12 mouse cellular contexts compared by ENCODE assay signal in the genomic region with DNA sequence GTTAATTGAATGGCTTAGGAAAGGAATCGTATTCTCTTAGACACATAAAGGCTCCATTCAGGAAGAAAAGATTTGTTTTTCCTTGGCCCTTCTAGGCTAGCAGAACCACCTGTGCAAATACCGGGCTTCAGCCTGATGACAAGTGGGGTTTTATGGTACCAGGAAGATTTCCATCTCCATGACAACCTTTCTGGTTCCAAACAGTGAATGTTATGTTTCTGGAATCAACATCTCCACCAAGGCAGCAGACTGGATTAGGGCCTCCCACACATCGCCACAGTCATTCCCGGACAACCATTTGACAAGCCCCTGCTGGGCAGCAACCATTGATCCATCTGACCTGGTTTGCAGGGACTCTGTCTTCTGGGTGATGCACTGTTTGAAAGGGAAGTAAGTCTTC.
A peak's percentile ranks its signal among the peaks of the same experiment; 100 is the strongest.
DNase-seq lines count a peak whose midpoint lies in the region; ATAC-seq and TF ChIP-seq lines count a peak whose summit lies in the region.
"Had no signal": no experiment of that assay in that cellular context is flagged by ENCODE, and none has a peak within 500 bp of the region (broad histone marks: within the 10 kb centered on the region; RNA-seq: fewer than 3 reads in every experiment).

No protein-coding gene starts in this region.

- H3K4me2 ChIP-seq in hindbrain, postnatal 0 days (ENCODE audit: low read depth, low read length) = no peak overlapping the region
- no peak overlapping the region for H3K4me2 ChIP-seq in neural tube, embryonic 12.5 days (replicated peaks)
- H3K4me2 ChIP-seq in intestine, embryonic 16.5 days (ENCODE audit: low read depth, low read length) = no peak overlapping the region
- no peak overlapping the region for H3K4me2 ChIP-seq in intestine, postnatal 0 days (replicated peaks; ENCODE audit: low read depth)
- H3K4me2 ChIP-seq: heart, embryonic 13.5 days; limb, embryonic 15.5 days; lung, embryonic 15.5 days had no signal

- H3K27ac ChIP-seq in embryonic facial prominence, embryonic 10.5 days (replicated peaks) = no peak overlapping the region
- no peak overlapping the region for H3K27ac ChIP-seq in hindbrain, postnatal 0 days
- no peak overlapping the region for H3K27ac ChIP-seq in neural tube, embryonic 12.5 days
- H3K27ac ChIP-seq in intestine, embryonic 16.5 days (ENCODE audit: low read length) = no peak overlapping the region
- no peak overlapping the region for H3K27ac ChIP-seq in intestine, postnatal 0 days (ENCODE audit: low read depth, low read length)
- H3K27ac ChIP-seq: heart, embryonic 13.5 days; limb, embryonic 15.5 days; lung, embryonic 15.5 days had no signal

- no peak overlapping the region for H3K9ac ChIP-seq in hindbrain, postnatal 0 days (replicated peaks; ENCODE audit: low read length)
- H3K9ac ChIP-seq in neural tube, embryonic 12.5 days = no peak overlapping the region
- H3K9ac ChIP-seq in intestine, embryonic 16.5 days (ENCODE audit: low read depth, low read length) = no peak overlapping the region
- H3K9ac ChIP-seq in intestine, postnatal 0 days (ENCODE audit: low read depth, low read length) = no peak overlapping the region
- H3K9ac ChIP-seq: limb, embryonic 15.5 days; lung, embryonic 15.5 days had no signal

- H3K4me3 ChIP-seq in embryonic facial prominence, embryonic 10.5 days = no peak overlapping the region
- H3K4me3 ChIP-seq in hindbrain, postnatal 0 days (ENCODE audit: low read length) = no peak overlapping the region
- no peak overlapping the region for H3K4me3 ChIP-seq in neural tube, embryonic 12.5 days
- no peak overlapping the region for H3K4me3 ChIP-seq in intestine, embryonic 16.5 days (ENCODE audit: low read length)
- H3K4me3 ChIP-seq in intestine, postnatal 0 days (ENCODE audit: low read depth, low read length) = no peak overlapping the region
- H3K4me3 ChIP-seq: heart, embryonic 13.5 days; limb, embryonic 15.5 days; lung, embryonic 15.5 days had no signal

- peaks cover 58% of the 10 kb centered on the region for H3K4me1 ChIP-seq in embryonic facial prominence, embryonic 10.5 days
- 0 out of 2 replicates have a peak, but pooled peaks cover 3% of the 10 kb centered on the region for H3K4me1 ChIP-seq in hindbrain, postnatal 0 days (ENCODE audit: insufficient read depth, low read length)
- peaks cover 34% of the 10 kb centered on the region for H3K4me1 ChIP-seq in neural tube, embryonic 12.5 days
- H3K4me1 ChIP-seq in intestine, embryonic 16.5 days (ENCODE audit: control insufficient read depth, insufficient read depth, low read length) = peaks cover 11% of the 10 kb centered on the region; the same call in 1 of the 2 replicates
- H3K4me1 ChIP-seq in intestine, postnatal 0 days (replicated peaks; ENCODE audit: control insufficient read depth, insufficient read depth, low read length) = no peaks in the 10 kb centered on the region; the same call in 1 of the 2 replicates

- WGBS in embryonic facial prominence, embryonic 10.5 days = 28% methylated on average over 4 of the region's 4 CpGs
- WGBS in hindbrain, postnatal 0 days = 18% methylated on average over 4 of the region's 4 CpGs
- WGBS in neural tube, embryonic 12.5 days = 2% methylated on average over 4 of the region's 4 CpGs
- WGBS in intestine, embryonic 16.5 days = 40% methylated on average over 4 of the region's 4 CpGs
- 33% methylated on average over 4 of the region's 4 CpGs for WGBS in intestine, postnatal 0 days

- no peaks in the 10 kb centered on the region for H3K36me3 ChIP-seq in embryonic facial prominence, embryonic 10.5 days (replicated peaks)
- no peaks in the 10 kb centered on the region for H3K36me3 ChIP-seq in hindbrain, postnatal 0 days (ENCODE audit: insufficient read depth, low read length)
- H3K36me3 ChIP-seq in neural tube, embryonic 12.5 days = no peaks in the 10 kb centered on the region
- no peaks in the 10 kb centered on the region for H3K36me3 ChIP-seq in intestine, embryonic 16.5 days (ENCODE audit: control insufficient read depth, insufficient read depth, low read length)
- H3K36me3 ChIP-seq in intestine, postnatal 0 days (ENCODE audit: control insufficient read depth, insufficient read depth) = no peaks in the 10 kb centered on the region
- H3K36me3 ChIP-seq: heart, embryonic 13.5 days; limb, embryonic 15.5 days; lung, embryonic 15.5 days had no signal

- no peak for TF ChIP-seq CTCF in hindbrain, postnatal 0 days (IDR thresholded peaks at IDR 0.05; ENCODE audit: low read depth)
- no peak for TF ChIP-seq CTCF in intestine, postnatal 0 days (IDR thresholded peaks at IDR 0.05; ENCODE audit: low read depth)

- DNase-seq in brain, adult 2 months (ENCODE audit: low read depth, low spot score) = peak; percentile 56
- peak; percentile 30 for DNase-seq in embryonic facial prominence, embryonic 10.5 days (ENCODE audit: low spot score)
- peak; percentile 26 for DNase-seq in hindbrain, postnatal 0 days (ENCODE audit: low spot score)
- no peak for DNase-seq in right cerebral cortex, postnatal 4 days
- DNase-seq: cerebellum, postnatal 36 days; thymus, postnatal 36 days had no signal

- H3K9me3 ChIP-seq in embryonic facial prominence, embryonic 10.5 days = no peaks in the 10 kb centered on the region
- no peaks in the 10 kb centered on the region for H3K9me3 ChIP-seq in hindbrain, postnatal 0 days (ENCODE audit: low read length)
- no peaks in the 10 kb centered on the region for H3K9me3 ChIP-seq in neural tube, embryonic 12.5 days
- H3K9me3 ChIP-seq in intestine, embryonic 16.5 days (ENCODE audit: control insufficient read depth, low read length) = no peaks in the 10 kb centered on the region
- no peaks in the 10 kb centered on the region for H3K9me3 ChIP-seq in intestine, postnatal 0 days (ENCODE audit: control insufficient read depth)
- H3K9me3 ChIP-seq: heart, embryonic 13.5 days; limb, embryonic 15.5 days; lung, embryonic 15.5 days had no signal

- no peak for ATAC-seq in hindbrain, postnatal 0 days
- ATAC-seq in neural tube, embryonic 12.5 days (ENCODE audit: low FRiP score, low read depth) = peak; percentile 58
- ATAC-seq in intestine, embryonic 16.5 days = no peak
- no peak for ATAC-seq in intestine, postnatal 0 days

- H3K27me3 ChIP-seq in embryonic facial prominence, embryonic 10.5 days (replicated peaks; ENCODE audit: low read depth, poor library complexity, severe bottlenecking) = no peaks in the 10 kb centered on the region
- H3K27me3 ChIP-seq in hindbrain, postnatal 0 days (ENCODE audit: insufficient read depth, low read length) = no peaks in the 10 kb centered on the region
- no peaks in the 10 kb centered on the region for H3K27me3 ChIP-seq in neural tube, embryonic 12.5 days (replicated peaks)
- no peaks in the 10 kb centered on the region for H3K27me3 ChIP-seq in intestine, embryonic 16.5 days (replicated peaks; ENCODE audit: control insufficient read depth, insufficient read depth, low read length)
- H3K27me3 ChIP-seq in intestine, postnatal 0 days (replicated peaks; ENCODE audit: control insufficient read depth, insufficient read depth, low read length) = no peaks in the 10 kb centered on the region; the same call in 1 of the 2 replicates
- H3K27me3 ChIP-seq: heart, embryonic 13.5 days; limb, embryonic 15.5 days; lung, embryonic 15.5 days had no signal
